Mouse (Mus musculus) ES-Bruce4 (cell line): ENCODE data around the gene Gm21983. TPM values are rescaled to one million over a fixed set of nuclear protein-coding genes. Genes with fewer than 3 reads are reported as not detected.

Experiments
- H3K27ac ChIP-seq: 2 replicates; pipeline ENCODE4 v1.5.1; 2012; ENCODE audit warnings: low read length, inconsistent platforms; ENCODE audit not compliant: insufficient read depth
- H3K27me3 ChIP-seq: 2 replicates; pipeline ENCODE4 v1.6.1; 2012; ENCODE audit warnings: mild to moderate bottlenecking, low read length, inconsistent platforms; ENCODE audit not compliant: control insufficient read depth, poor library complexity, insufficient read depth, severe bottlenecking
- H3K36me3 ChIP-seq: 2 replicates; pipeline ENCODE4 v1.6.1; 2012; ENCODE audit warnings: inconsistent platforms, mild to moderate bottlenecking, low read length, moderate library complexity; ENCODE audit not compliant: control insufficient read depth, poor library complexity, insufficient read depth, severe bottlenecking
- H3K4me1 ChIP-seq: one replicate; pipeline ENCODE4 v1.8.1; 2011; ENCODE audit warnings: low read length; ENCODE audit not compliant: control insufficient read depth, insufficient read depth
- H3K4me3 ChIP-seq: 2 replicates; pipeline ENCODE4 v1.5.1; 2011; ENCODE audit warnings: low read depth, mild to moderate bottlenecking, low read length
- H3K9ac ChIP-seq: 2 replicates; pipeline ENCODE4 v1.6.1; 2012; ENCODE audit warnings: low read depth, mild to moderate bottlenecking, inconsistent platforms; ENCODE audit not compliant: poor library complexity, severe bottlenecking
- H3K9me3 ChIP-seq: replicated peaks from 2 replicates; pipeline ENCODE4 v1.6.1; 2012; ENCODE audit warnings: mild to moderate bottlenecking, low read length, inconsistent platforms; ENCODE audit not compliant: control insufficient read depth, poor library complexity, insufficient read depth, severe bottlenecking
- CTCF ChIP-seq: IDR thresholded peaks from one replicate; pipeline ENCODE4 v1.8.1; 2011; ENCODE audit warnings: low read depth, low read length
- EP300 ChIP-seq: IDR thresholded peaks from 2 replicates; pipeline ENCODE4 v1.6.1; 2011; ENCODE audit warnings: low read depth, low read length; ENCODE audit not compliant: insufficient read depth
- POLR2A ChIP-seq: IDR thresholded peaks from one replicate; pipeline ENCODE4 v1.8.1; 2011; ENCODE audit warnings: low read length; ENCODE audit not compliant: insufficient read depth
- polyA plus RNA-seq: library from polyadenylated mRNA; stranded (reverse); fragments of >200 nt; gene quantifications from 2 replicates; pipeline ENCODE4 v1.2.4, GENCODE M21; 2011; ENCODE audit warnings: low read depth; ENCODE audit not compliant: missing spikeins, insufficient read depth, insufficient read length

Gene Gm21983
- polyA plus RNA-seq, 1 experiment, result not detected

DNA sequence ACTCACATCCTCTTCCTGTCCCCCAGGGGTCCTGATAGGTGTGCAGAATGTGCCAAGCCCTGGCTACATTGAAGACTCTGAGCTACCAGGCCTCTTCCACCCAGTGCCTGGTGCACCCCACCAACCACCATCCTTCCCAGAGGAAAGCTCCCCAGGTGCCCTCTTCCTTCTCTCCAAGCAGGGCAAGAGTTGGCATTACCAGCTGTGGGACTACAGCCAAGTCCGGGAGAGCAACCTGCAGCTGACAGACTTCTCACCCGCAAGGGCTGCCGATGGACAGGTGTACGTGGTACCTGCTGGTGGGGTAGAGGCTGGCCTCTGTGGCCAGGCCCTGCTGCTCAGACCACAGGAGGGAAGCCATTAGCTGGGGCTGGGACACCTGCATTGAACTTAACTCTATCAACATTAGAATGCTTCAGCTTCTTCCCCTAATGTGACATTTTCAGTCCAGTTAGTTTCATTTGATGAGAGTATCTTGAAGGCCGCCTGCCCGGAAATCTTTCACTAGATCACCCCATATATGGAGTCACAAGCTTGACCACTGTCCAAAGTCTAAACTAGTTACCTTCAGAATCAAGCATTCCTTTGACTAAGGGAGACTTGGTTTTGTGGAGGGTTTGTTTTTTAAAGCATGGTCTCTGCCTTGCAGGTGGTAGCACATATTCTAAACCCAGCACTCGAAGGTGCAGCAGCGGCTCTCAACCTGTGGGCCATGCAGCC is 23.0 kb upstream of the Gm21983 start:
- Histone ChIP-seq H3K4me3 (no peak overlapping the region), H3K27me3 (no peaks in the 10 kb centered on the region), H3K27ac (no peak overlapping the region), H3K9ac (no peak overlapping the region), H3K4me1 (no peaks in the 10 kb centered on the region), H3K9me3 (no peaks in the 10 kb centered on the region), H3K36me3 (no peaks in the 10 kb centered on the region)
- TF ChIP-seq CTCF (no peak), POLR2A (no peak), EP300 (no peak)

- Histone ChIP-seq H3K4me3 (no peak overlapping the region), H3K9ac (no peak overlapping the region), H3K27ac (0 out of 2 replicates have a peak overlapping the region, but pooled peaks have one; percentile 15), H3K9me3 (no peaks in the 10 kb centered on the region), H3K27me3 (no peaks in the 10 kb centered on the region), H3K4me1 (peaks cover under 1% of the 10 kb centered on the region), H3K36me3 (peaks cover 9% of the 10 kb centered on the region)
- TF ChIP-seq POLR2A, result no peak
- peak; percentile 88 for TF ChIP-seq EP300
Measured at GRCm38 (mm10) chr7:27198779-27199178, 17.9 kb upstream of the Gm21983 start.

DNA sequence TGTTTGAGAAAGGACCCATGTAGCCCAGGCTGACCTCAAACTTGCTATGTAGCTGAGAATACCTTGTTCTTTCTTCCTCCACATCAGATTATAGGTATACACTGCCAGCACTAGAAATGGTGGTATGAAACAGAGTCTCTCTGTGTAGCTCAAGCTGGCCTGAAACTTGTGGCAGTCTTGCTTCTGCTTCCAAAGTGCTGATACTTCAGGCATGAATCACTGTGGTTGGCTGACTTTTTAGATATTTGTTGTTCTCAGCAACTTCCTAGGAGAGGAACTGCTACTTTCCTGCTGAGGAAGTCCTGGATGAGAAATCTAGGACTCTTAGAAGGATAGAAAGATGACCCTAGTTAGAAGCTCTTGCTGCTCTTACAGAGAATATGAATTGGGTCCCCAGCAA is 17.5 kb upstream of the Gm21983 start:
- Histone ChIP-seq H3K9ac (no peak overlapping the region), H3K27ac (0 out of 2 replicates have a peak overlapping the region, but pooled peaks have one; percentile 15), H3K4me3 (no peak overlapping the region), H3K4me1 (peaks cover 4% of the 10 kb centered on the region), H3K36me3 (peaks cover 13% of the 10 kb centered on the region), H3K27me3 (no peaks in the 10 kb centered on the region), H3K9me3 (no peaks in the 10 kb centered on the region)
- no peak for TF ChIP-seq POLR2A
- no peak for TF ChIP-seq CTCF
- TF ChIP-seq EP300, result no peak

GRCm38 (mm10) chr7:27197634-27198033 is 16.7 kb upstream of the Gm21983 start:
- peak overlapping the region; percentile 48 for H3K27ac ChIP-seq
- peak overlapping the region; percentile 66 for H3K9ac ChIP-seq
- H3K36me3 ChIP-seq, result peaks cover 20% of the 10 kb centered on the region
- H3K4me1 ChIP-seq, result peaks cover 4% of the 10 kb centered on the region
- H3K27me3 ChIP-seq, result no peaks in the 10 kb centered on the region
- H3K4me3 ChIP-seq, result peak overlapping the region; percentile 53
- TF ChIP-seq CTCF, result no peak
- no peak for TF ChIP-seq EP300
- no peak for TF ChIP-seq POLR2A
- no peaks in the 10 kb centered on the region for H3K9me3 ChIP-seq

- peaks cover 25% of the 10 kb centered on the region for H3K36me3 ChIP-seq
- no peak for TF ChIP-seq POLR2A
- TF ChIP-seq EP300, result no peak
- peak overlapping the region; percentile 53 for H3K4me3 ChIP-seq
- H3K4me1 ChIP-seq, result peaks cover 4% of the 10 kb centered on the region
- no peaks in the 10 kb centered on the region for H3K27me3 ChIP-seq
- peak overlapping the region; percentile 66 for H3K9ac ChIP-seq
- peak overlapping the region; percentile 48 for H3K27ac ChIP-seq
- H3K9me3 ChIP-seq, result no peaks in the 10 kb centered on the region
Measured at GRCm38 (mm10) chr7:27197136-27197535, 16.2 kb upstream of the Gm21983 start.
